Mouse (Mus musculus): ENCODE measurements at regions not wholly inside any gene's neighbourhood (a gene's known extent, or its start where the extent isn't known, plus 50 kb on each side); places are given as distances from the start of the nearest gene placed in this dataset.

DNA sequence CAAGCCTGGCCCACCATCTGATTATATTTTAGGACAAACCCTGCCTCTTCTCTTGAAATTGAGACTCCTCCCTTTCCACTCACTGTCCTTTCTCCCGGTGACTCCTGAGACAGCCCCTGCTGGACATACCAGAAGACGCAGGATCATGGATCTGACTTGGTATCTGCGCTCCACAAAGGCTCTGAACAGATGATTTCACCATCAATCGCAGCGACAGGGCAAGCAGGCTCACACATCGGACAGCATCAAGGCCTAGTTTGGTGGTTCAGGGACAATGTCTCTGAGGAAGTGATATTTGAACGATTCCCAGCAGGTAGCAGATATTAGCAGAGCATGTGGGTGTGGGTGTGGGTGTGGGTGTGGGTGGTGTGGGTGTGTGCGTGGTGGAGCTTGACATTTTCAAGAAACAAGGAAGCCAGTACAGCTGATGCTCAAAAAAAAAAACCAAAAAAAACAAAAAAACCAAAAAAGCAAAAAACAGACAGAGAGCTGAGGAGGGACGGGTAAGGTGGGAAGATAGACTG lies 51.7 kb upstream of the Arl8b start:
- 82% methylated on average over 9 of the region's 9 CpGs for WGBS
- no peak for TF ChIP-seq CTCF (IDR thresholded peaks at IDR 0.05; ENCODE audit: low read depth)
- Histone ChIP-seq H3K4me1 (ENCODE audit: insufficient read depth) (no peaks in the 10 kb centered on the region), H3K4me2 (ENCODE audit: low read depth) (no peak overlapping the region), H3K27me3 (ENCODE audit: insufficient read depth, low read length) (no peaks in the 10 kb centered on the region), H3K9me3 (ENCODE audit: low read length) (no peaks in the 10 kb centered on the region), H3K9ac (no peak overlapping the region), H3K36me3 (ENCODE audit: insufficient read depth) (no peaks in the 10 kb centered on the region), H3K4me3 (ENCODE audit: low read depth, low read length) (no peak overlapping the region), H3K27ac (ENCODE audit: low read depth, low read length) (no peak overlapping the region)
- DNase-seq (no peak), ATAC-seq (no peak)
